Mouse (Mus musculus) testis, adult 10 weeks (tissue): ENCODE data around the gene Foxp1. TPM values are rescaled to one million over a fixed set of nuclear protein-coding genes. Genes with fewer than 3 reads are reported as not detected.

Source experiments
- polyA plus RNA-seq: library from polyadenylated mRNA; stranded (reverse); fragments of 350-450 nt; fragmentation: Illumina TruSeq; extraction: RNeasy Lipid Tissue Mini Kit (QIAGEN cat#74804); gene quantifications from one replicate; pipeline ENCODE4 v1.2.3, GENCODE M21; 2014; ENCODE audit warnings: low read depth, low replicate concordance

Foxp1 gene
- polyA plus RNA-seq: 10.4 TPM

GRCm38 (mm10) chr6:99522359-99523108 is at the start of gene Foxp1:
Foxp1 (minus strand) TSS chr6:99522721.

Other genes with a start within 250 kb of the Foxp1 start
- gene Eif4e3, start 144.1 kb upstream of the Foxp1 start, polyA plus RNA-seq: 3.5 TPM
- not detected for gene Gm20696, start 144.1 kb upstream of the Foxp1 start, polyA plus RNA-seq
- 0.41 TPM for gene Gpr27, start 170.0 kb upstream of the Foxp1 start, polyA plus RNA-seq
- 78.1 TPM for gene Prok2, start 203.7 kb upstream of the Foxp1 start, polyA plus RNA-seq